Mouse (Mus musculus): ENCODE measurements around the gene Ttc23.

Gene Ttc23

DNA sequence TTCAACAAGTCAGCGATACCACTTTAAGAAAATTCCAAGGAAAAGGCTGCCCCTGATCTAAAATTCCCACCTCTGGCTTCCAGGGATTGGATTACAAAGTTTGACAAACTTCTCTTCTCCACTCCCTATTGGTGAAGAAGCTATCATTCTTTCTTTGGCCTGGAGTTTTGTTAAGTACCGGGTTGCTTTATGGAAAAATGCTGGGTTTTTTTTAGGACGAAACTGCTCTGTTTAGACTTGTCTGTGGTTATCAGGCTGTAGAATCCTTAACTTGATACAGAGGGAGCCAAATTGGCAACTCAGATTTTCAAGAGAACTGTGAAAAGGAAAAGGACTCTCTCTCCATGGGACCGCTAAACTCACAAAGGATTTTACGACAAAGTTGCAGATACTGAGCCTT is at the start of gene Ttc23:
Gene Ttc23, plus strand, starts transcription at position 134 of the 400 bp plus-strand sequence.
- no peak for DNase-seq

GRCm38 (mm10) chr7:67598050-67598449 is 49.2 kb upstream of the Ttc23 start:
- no peak for DNase-seq

- no peak for DNase-seq
These were observed 42.1 kb upstream of the Ttc23 start for GRCm38 (mm10) chr7:67605114-67605513.

- DNase-seq, result no peak
These were observed 41.0 kb upstream of the Ttc23 start for GRCm38 (mm10) chr7:67606250-67606649.

- no peak for DNase-seq
These were observed 39.4 kb upstream of the Ttc23 start for GRCm38 (mm10) chr7:67607669-67608347.

DNA sequence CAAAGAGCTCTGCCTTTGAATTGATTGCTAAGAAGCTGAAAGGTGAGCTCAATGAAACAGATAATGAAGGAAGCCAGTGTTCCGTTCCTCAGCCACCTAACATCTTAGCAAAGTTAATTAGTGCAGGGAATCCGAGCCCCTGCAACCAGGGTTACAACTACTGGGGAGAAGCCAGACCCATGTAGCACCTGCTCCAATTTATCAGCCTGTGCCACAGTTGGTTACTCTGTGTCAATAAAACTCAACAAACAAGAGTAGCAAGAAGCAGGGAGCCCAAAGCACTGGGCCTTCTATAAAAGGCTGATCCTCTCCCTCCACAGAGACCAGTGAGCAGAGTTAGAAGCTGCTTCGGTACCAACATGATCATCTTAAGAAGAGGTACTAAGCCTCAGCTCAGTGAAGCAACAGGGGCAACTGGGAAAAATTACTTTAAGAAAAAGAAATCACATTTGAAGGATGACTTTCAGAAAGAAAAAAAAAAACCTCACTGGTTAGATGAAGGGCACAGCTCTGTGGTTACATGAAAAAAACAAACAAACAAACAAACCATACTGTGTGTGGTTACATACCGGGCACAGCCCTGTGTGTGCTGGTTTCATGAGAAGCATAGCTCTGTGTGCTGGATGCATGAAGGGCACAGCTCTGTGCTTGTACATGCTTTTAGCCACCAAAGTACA is 38.7 kb upstream of the Ttc23 start:
- DNase-seq, result no peak

DNA sequence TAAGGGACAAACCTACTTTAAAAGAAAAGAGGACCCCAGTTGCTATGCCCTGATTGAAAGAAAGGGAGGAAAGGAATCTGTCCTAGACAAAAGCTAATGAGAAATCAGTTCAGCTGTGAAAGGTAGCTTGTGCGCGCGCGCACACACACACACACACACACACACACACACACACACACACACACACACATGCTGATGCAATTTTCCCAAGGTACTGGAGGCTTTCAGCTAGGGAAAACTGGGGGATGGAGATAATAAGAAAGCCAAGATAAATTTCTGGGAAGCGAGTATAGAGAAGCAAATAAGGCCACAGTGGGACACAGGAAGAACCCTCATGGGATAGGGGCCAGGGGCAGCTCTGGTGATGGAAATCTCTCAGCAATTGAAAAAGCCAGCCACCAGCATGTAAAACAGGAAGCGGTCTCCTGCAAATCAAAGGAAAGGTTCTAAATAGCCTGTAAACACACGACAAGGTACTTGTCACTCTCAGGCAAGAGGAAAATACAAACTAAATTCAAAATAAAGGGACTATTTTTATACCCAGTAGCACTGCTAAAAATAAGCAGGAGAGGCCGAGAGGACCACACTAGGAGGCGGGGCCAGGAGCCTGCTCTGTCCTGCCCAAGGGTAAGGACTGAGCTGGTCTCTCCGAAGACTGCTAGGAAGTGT is 33.3 kb upstream of the Ttc23 start:
- DNase-seq, result no peak

GRCm38 (mm10) chr7:67614464-67614861 is 32.7 kb upstream of the Ttc23 start:
- no peak for DNase-seq

DNA sequence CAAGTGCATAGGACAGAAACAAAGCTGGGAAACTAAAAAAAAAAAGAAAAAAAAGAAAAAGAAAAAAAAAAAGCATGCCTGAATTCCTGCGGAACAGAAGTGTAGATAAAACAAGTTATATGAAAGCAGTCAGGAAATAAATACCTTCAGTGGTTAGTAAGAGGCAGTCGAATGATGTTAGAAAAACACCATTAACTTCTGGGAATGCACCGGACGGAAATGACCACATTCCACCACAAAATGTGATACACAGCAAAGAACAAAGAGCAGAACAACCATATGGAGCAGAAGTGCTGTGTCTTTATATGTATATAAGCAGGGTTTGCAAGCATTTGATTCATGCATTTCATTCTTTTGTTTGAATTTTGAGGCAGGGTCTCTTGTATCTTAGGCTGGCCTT is 30.3 kb upstream of the Ttc23 start:
- DNase-seq, result no peak

DNA sequence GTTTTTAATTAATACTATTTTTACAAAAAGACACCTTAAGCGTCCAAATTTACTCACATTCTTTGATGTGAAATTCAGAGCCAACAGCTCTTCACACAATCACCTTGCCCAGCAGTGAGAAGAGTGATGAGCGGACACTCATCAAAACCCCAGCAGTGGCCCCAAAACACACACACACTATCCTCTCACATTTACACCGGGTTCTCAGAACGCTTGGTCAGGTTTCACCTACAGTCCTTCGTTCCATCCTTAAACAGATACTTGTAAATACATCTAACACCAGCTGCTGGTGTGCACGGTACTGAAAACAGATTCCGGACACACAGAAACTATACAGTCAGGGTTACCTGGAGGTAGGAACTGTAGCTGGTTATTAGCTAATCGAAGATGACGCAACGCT is 29.6 kb upstream of the Ttc23 start:
- no peak for DNase-seq

- no peak for DNase-seq
These were observed 28.9 kb upstream of the Ttc23 start for GRCm38 (mm10) chr7:67618316-67618715.

DNA sequence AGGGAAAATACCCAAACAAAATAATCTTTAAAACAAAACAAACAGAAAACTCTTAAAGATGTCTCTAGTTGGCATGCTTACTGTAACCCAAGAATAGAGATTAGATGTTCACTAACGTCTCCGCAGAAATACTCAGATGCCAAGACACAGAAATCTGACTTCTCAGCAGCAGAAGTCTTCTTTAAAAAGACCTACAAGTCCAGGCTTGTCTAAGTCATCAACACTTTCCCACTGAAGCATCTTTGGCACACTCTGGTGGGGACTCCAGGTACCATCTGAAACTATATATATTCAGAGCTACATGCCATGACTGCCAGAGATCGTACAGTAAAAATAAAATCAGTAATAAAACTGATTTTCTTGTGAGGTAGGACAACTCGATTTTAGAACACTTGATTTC is 27.4 kb upstream of the Ttc23 start:
- no peak for DNase-seq

- no peak for DNase-seq
These were observed 25.1 kb upstream of the Ttc23 start for GRCm38 (mm10) chr7:67622151-67622550.

DNA sequence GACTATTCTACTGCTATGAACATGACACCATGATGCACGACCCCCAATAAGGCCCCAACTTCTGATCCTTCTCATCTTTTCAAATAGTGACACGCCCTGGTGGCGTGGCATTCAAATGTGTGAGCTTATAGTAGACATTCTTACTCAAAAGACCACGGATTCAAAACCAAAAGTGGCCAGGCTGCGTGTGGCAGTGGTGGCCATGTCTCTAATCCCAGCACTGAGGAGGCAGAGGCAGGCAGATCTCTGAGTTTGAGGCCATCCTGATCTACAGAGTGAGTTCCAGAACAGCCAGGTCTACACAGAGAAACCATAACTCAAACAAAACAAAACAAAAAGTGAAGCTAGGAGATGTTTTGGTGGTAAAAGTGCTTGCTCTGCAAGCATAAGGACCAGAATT is 20.5 kb upstream of the Ttc23 start:
- no peak for DNase-seq

DNA sequence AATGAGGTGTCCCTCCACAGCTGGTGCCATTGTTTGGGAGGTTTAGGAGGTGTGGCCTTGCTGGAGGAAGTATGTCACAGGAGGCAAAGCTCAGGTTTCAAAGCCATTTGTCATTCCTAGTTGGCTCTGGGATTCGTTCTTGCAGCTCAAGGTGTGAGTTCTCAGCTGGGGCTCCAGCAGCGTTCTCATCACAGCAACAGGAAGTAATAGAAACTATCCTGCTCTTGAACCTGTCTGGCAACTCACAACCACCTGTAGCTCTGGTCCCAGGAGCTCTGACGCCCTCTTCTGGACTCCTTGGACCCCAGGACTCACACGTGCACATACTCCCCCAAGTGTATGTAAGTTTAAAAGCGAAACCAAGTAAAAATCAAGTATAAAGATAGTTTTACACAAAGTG is 17.5 kb upstream of the Ttc23 start:
- no peak for DNase-seq

DNA sequence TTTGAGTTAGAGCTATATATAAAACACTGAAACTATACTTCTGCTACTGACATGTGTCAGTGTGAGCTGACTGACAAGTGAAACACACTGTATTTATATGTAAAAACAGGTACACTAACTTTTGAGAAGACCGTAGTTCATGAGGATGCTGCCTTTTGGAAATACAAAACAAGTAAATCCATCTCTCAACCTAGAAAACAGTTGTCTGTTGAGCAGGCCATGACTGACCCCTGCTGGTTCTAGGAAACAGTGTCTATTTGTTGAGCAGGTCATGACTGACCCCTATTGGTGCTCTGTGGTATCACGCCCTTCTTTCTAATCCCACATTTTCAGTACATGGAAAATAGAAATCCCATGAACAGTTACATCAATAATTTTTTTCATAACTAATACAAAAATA is 16.4 kb upstream of the Ttc23 start:
- peak; percentile 83 for DNase-seq

DNA sequence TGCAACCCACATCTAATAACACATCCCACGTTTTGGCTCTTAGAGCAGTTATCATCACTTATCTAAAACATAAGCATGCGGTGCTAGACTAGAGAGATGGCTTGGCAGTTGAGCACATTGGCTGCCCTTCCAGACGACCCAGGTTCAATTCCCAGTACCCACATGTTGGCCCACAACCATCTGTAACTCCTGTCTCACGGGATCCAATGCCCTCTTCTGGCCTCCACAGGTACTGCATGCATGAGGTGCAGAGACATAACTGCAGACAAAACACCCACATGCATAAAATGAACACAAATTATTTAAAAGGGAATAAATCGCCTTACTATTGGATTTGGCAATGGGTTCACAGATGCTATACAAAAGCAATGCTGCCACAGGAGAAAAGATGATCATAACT is 14.8 kb upstream of the Ttc23 start:
- DNase-seq, result no peak

DNA sequence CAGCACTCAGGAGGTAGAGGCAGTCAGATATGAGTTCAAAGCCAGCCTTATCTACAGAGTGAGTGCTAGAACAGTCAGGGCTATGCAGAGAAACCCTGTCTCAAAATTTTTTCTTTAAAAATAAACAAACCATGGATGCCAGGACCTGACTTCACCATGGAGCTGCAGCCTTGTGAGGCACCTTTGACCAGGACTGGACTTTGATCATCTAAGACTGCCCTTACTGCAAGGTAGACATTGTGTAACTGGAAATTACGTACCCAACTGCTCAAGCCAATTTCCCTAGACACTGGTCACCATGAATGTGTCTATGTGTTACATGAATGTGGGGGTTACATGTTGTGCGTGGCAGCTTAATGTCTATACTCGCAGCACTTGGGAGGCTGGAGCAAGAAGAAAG is 13.0 kb upstream of the Ttc23 start:
- DNase-seq, result no peak

DNA sequence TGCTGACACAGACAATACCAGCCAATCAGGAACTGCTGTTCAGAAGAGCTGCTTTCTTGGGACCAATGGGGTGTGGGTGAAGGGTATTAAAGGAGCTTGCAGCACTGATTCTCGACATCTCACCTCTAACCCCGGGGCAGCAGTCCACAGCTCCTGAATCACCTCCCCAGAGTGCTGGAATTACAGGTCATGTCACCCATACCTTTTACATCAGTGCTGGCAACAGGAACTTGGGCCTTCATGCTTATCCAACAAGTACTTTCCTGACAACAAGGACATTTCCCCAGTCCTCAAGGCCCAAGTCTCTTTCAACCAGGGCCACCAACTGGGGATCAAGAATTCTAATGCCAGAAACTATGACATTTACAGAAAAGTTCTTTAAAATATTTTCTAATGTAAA is 11.0 kb upstream of the Ttc23 start:
- DNase-seq, result no peak

DNA sequence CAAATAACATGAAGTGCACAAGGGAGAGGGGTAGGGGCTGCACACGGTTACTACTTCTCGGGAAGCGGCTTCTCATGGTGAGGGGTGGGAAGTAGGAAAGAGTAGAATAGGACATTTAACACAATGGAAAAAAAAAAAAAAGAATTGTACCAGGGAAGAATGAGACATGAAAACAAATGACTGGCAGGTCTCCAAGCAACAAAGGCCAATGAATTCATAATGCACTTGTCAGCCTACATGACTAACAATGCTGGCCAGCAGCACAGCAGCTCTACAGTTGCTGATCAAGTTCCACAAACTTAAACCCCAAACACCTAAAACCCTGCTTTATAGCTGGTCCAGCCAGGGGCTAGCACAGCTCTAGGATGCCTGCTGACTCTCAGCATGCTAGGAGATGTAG is 8.2 kb upstream of the Ttc23 start:
- DNase-seq, result no peak

DNA sequence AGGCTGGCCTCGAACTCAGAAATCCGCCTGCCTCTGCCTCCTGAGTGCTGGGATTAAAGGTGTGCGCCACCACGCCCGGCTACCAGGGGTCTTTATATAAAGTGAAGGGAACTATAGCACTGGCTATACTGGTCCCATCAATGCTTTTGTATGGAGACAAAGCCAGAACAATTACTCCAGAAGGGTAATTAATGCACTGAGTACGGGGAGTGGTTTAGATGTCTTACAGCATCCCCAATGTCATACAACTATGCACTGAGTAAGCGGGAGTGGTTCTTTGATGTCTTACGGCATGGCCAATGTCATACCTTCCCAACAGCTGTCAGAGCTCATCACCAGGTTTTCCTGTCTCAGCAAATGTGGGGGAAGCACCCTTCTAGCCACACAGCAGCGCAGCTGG is 4.3 kb upstream of the Ttc23 start:
- no peak for DNase-seq

GRCm38 (mm10) chr7:67644291-67644690 is 2.9 kb upstream of the Ttc23 start:
- peak; percentile 23 for DNase-seq

DNA sequence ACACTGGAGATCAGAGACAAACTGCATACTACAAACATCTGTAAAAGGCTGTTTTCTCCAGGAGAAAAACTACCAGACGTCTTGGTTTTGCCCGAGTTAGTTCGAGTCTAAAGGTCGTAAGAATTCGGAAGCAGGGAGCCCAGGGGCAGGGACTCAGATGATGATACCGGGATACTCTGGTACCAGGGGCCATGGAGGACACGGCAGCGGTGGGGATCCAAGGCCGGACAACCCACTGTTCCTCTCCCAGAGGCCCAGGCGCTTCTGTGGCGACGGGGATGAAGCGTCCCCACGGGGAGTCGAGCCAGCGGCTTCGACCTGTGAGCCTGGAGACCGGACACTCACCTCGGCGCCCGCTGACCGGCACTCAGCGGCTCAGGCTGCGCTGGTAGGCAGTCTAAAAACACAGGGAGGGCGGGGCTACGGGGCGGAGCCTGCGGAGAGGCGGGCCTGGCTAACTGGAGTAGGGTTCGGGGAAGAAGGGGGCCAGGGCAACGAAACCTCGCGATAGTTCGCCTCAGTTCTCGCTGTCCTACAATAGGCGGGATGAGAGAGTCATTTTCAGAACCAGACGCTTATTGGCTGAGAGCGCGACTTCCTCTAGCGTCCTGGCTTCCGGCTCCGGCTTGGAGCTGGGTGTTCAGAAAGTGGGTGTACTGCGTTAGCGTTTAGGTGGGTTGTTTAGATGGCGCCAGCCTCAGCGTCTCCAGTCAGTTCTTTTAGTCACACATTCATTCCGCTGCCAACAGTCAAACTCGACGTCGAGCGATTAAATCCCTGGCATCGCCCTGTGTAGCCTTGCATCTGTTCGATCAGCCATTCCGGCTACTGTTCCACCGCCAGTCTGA is 2.2 kb upstream of the Ttc23 start, which contains the start of gene Lrrc28:
Gene Lrrc28, minus strand, starts transcription at position 436 of the 848 bp plus-strand sequence.
- DNase-seq, result peak; percentile 99
